Mouse (Mus musculus) kidney, adult 2 months (tissue): ENCODE measurements around the gene Mapk8ip2. TPM values are rescaled to one million over a fixed set of nuclear protein-coding genes. Genes with fewer than 3 reads are reported as not detected.

Source experiments
- DNase-seq: peaks from one replicate; pipeline ENCODE4 v3.0.0; 2021
- H3K27ac ChIP-seq: fragments of 200-500 bp; 2 replicates; pipeline ENCODE4 v1.5.1; 2012; ENCODE audit warnings: low read depth, low read length, control low read depth, inconsistent platforms; ENCODE audit not compliant: insufficient read depth
- H3K27me3 ChIP-seq: fragments of 200-500 bp; replicated peaks from 2 replicates; pipeline ENCODE4 v1.6.1; 2012; ENCODE audit warnings: mild to moderate bottlenecking, moderate library complexity, low read length, inconsistent platforms; ENCODE audit not compliant: control insufficient read depth, insufficient read depth
- H3K36me3 ChIP-seq: fragments of 200-500 bp; 2 replicates; pipeline ENCODE4 v1.6.1; 2012; ENCODE audit warnings: mild to moderate bottlenecking, moderate library complexity, low read length, inconsistent platforms; ENCODE audit not compliant: control insufficient read depth, insufficient read depth
- H3K4me1 ChIP-seq: fragments of 200-500 bp; 2 replicates; pipeline ENCODE4 v1.6.1; 2011; ENCODE audit warnings: low read length; ENCODE audit not compliant: control insufficient read depth, insufficient read depth
- H3K4me3 ChIP-seq: fragments of 200-500 bp; 2 replicates; pipeline ENCODE4 v1.5.1; 2011; ENCODE audit warnings: mild to moderate bottlenecking, low read depth, low read length, control low read depth; ENCODE audit not compliant: insufficient read depth
- CTCF ChIP-seq: fragments of 200-500 bp; conservative IDR thresholded peaks from 2 replicates; pipeline ENCODE4 v1.5.1; 2011; ENCODE audit warnings: low read depth, mild to moderate bottlenecking, control low read depth, low read length, moderate library complexity, mixed read lengths; ENCODE audit not compliant: insufficient read depth, insufficient read length
- POLR2A ChIP-seq: fragments of 200-500 bp; IDR thresholded peaks from one replicate; pipeline ENCODE4 v1.6.1; 2011; ENCODE audit warnings: low read depth, low read length, control low read depth
- WGBS: fragments of 180-500 bp; shearing (Covaris S2); methylation state at CpG from one replicate; pipeline ENCODE4 v1.1.7; 2018; 5-methylcytosine and 5-hydroxymethylcytosine counted together
- polyA plus RNA-seq: library from polyadenylated mRNA; depleted of rRNA; stranded (reverse); fragments of >200 nt; gene quantifications from 2 replicates; pipeline ENCODE4 v1.2.3, GENCODE M21; 2012

The Mapk8ip2 gene
- polyA plus RNA-seq, 1 experiment = 0.59 TPM

GRCm38 (mm10) chr15:89488182-89488581 lies 34.5 kb downstream of the Mapk8ip2 start:
- Histone ChIP-seq H3K4me1 (no peaks in the 10 kb centered on the region), H3K27ac (no peak overlapping the region), H3K27me3 (no peaks in the 10 kb centered on the region), H3K4me3 (no peak overlapping the region), H3K36me3 (no peaks in the 10 kb centered on the region)
- DNase-seq = no peak
- TF ChIP-seq CTCF (no peak), POLR2A (no peak)
- WGBS = 78% methylated on average over 12 of the region's 12 CpGs

DNA sequence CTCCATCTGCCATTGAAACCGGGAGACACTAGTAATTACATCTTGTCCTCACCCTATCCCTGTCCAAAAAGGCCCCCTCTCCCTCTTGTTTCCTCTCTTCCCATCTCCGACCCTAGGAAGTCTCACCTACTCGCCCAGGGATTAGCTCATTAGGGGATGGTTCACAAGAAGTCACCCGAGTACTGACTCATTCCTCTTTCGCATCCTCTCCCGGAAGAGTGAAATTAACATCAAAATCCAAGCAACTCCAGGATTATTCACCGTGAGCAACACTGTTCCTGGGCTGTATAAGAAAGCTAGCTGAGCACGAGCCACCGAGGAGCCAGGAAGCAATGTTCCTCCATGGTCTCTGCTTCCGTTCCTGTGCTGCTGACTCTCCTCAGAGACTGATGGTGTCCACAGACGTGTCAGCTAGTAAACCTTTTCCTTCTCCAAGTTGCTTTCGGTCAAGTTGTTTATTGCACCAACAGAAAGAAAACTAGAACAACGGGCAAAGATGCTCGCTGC lies 35.0 kb downstream of the Mapk8ip2 start:
- TF ChIP-seq POLR2A = no peak
- no peak for TF ChIP-seq CTCF
- Histone ChIP-seq H3K36me3 (no peaks in the 10 kb centered on the region), H3K4me3 (no peak overlapping the region), H3K27me3 (no peaks in the 10 kb centered on the region), H3K27ac (no peak overlapping the region), H3K4me1 (no peaks in the 10 kb centered on the region)
- 51% methylated on average over 14 of the region's 14 CpGs for WGBS
- no peak for DNase-seq

- DNase-seq = no peak
- H3K36me3 ChIP-seq = no peaks in the 10 kb centered on the region
- H3K27ac ChIP-seq = no peak overlapping the region
- TF ChIP-seq POLR2A (no peak), CTCF (peak; percentile 48)
- no peak overlapping the region for H3K4me3 ChIP-seq
- WGBS = 78% methylated on average over 4 of the region's 4 CpGs
- no peaks in the 10 kb centered on the region; the same call in none of the 2 replicates for H3K27me3 ChIP-seq
- H3K4me1 ChIP-seq = no peaks in the 10 kb centered on the region
These were observed 41.3 kb downstream of the Mapk8ip2 start for GRCm38 (mm10) chr15:89494970-89495369.

DNA sequence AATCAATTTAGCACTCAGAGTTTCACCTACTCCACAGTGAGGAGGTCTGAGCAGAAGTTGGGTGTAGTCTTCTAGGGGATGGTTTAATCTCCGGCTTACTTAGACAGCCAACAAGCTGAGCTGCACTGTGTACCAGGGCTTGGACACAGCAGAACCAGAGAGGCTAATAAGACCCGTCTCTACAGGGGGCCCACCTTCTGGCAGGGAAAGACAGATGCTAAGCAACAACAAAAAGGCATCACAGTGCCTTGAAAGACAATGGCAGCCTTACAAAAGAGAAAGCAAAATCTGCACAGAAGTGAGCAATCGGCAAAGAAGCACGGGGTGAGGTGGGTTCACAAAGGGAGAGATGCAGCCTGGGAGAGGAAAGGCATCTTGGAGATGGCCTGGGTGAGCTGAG lies 42.4 kb downstream of the Mapk8ip2 start:
- Histone ChIP-seq H3K4me3 (no peak overlapping the region), H3K36me3 (no peaks in the 10 kb centered on the region), H3K4me1 (no peaks in the 10 kb centered on the region), H3K27me3 (no peaks in the 10 kb centered on the region; the same call in none of the 2 replicates), H3K27ac (no peak overlapping the region)
- 69% methylated on average over 4 of the region's 4 CpGs for WGBS
- DNase-seq = no peak
- TF ChIP-seq POLR2A = no peak
- TF ChIP-seq CTCF = no peak

- Histone ChIP-seq H3K4me1 (no peaks in the 10 kb centered on the region), H3K27ac (peak overlapping the region; percentile 78), H3K27me3 (no peaks in the 10 kb centered on the region; the same call in none of the 2 replicates), H3K4me3 (no peak overlapping the region), H3K36me3 (no peaks in the 10 kb centered on the region)
- DNase-seq = no peak
- TF ChIP-seq POLR2A (no peak), CTCF (no peak)
- 57% methylated on average over 2 of the region's 2 CpGs for WGBS
These were observed 43.1 kb downstream of the Mapk8ip2 start for GRCm38 (mm10) chr15:89496841-89497240.

- H3K4me3 ChIP-seq = peak overlapping the region; percentile 60
- peak overlapping the region; percentile 78 for H3K27ac ChIP-seq
- H3K27me3 ChIP-seq = no peaks in the 10 kb centered on the region; the same call in none of the 2 replicates
- H3K4me1 ChIP-seq = no peaks in the 10 kb centered on the region
- no peaks in the 10 kb centered on the region for H3K36me3 ChIP-seq
- DNase-seq = peak; percentile 91
- TF ChIP-seq POLR2A = peak; percentile 34
- TF ChIP-seq CTCF = no peak
- 23% methylated on average over 4 of the region's 4 CpGs for WGBS
These were observed 43.8 kb downstream of the Mapk8ip2 start for GRCm38 (mm10) chr15:89497391-89498048.
